Mouse (Mus musculus) liver, adult 2 months (tissue): ENCODE results near the gene Aurkb. TPM values are rescaled to one million over a fixed set of nuclear protein-coding genes. Genes with fewer than 3 reads are reported as not detected.
A peak's percentile ranks its signal among the peaks of the same experiment; 100 is the strongest.

ENCODE experiments used
- DNase-seq: peaks from one replicate; pipeline ENCODE4 v3.0.0-alpha.2; 2011; ENCODE audit warnings: low read depth, low spot score; ENCODE audit errors: extremely low read depth
- H3K27ac ChIP-seq: fragments of 200-500 bp; replicated peaks from 2 replicates; pipeline ENCODE4 v1.5.1; 2012; ENCODE audit warnings: low read depth, mild to moderate bottlenecking, control low read depth, inconsistent platforms, low read length; ENCODE audit not compliant: insufficient read depth
- H3K27me3 ChIP-seq: fragments of 200-500 bp; 2 replicates; pipeline ENCODE4 v1.6.1; 2012; ENCODE audit warnings: mild to moderate bottlenecking, moderate library complexity, low read length, inconsistent platforms; ENCODE audit not compliant: control insufficient read depth, insufficient read depth
- H3K36me3 ChIP-seq: fragments of 200-500 bp; 2 replicates; pipeline ENCODE4 v1.6.1; 2012; ENCODE audit warnings: low read length, inconsistent platforms; ENCODE audit not compliant: control insufficient read depth, insufficient read depth
- H3K4me1 ChIP-seq: fragments of 200-500 bp; 2 replicates; pipeline ENCODE4 v1.6.1; 2011; ENCODE audit warnings: low read length; ENCODE audit not compliant: control insufficient read depth, insufficient read depth
- H3K4me3 ChIP-seq: fragments of 200-500 bp; 2 replicates; pipeline ENCODE4 v1.5.1; 2011; ENCODE audit warnings: low read depth, mild to moderate bottlenecking, control low read depth, low read length, moderate library complexity; ENCODE audit not compliant: insufficient read depth
- H3K79me2 ChIP-seq: fragments of 200-500 bp; 2 replicates; pipeline ENCODE4 v1.6.1; 2012; ENCODE audit warnings: inconsistent platforms, mild to moderate bottlenecking, low read length, moderate library complexity; ENCODE audit not compliant: control insufficient read depth, insufficient read depth
- H3K9ac ChIP-seq: fragments of 200-500 bp; 2 replicates; pipeline ENCODE4 v1.6.1; 2012; ENCODE audit warnings: low read depth, mild to moderate bottlenecking, control low read depth, inconsistent platforms, low read length
- CTCF ChIP-seq: fragments of 200-500 bp; IDR thresholded peaks from 2 replicates; pipeline ENCODE4 v1.5.1; 2011; ENCODE audit warnings: low read depth, low read length, control low read depth
- POLR2A ChIP-seq: fragments of 200-500 bp; IDR thresholded peaks from 2 replicates; pipeline ENCODE4 v1.6.1; 2011; ENCODE audit warnings: low read length, control low read depth; ENCODE audit not compliant: insufficient read depth; ENCODE audit errors: extremely low read depth
- WGBS: fragments of 180-500 bp; shearing (Covaris S2); methylation state at CpG from one replicate; pipeline ENCODE4 v1.1.7; 2018; 5-methylcytosine and 5-hydroxymethylcytosine counted together
- polyA plus RNA-seq: library from polyadenylated mRNA; depleted of rRNA; stranded (reverse); fragments of >200 nt; gene quantifications from 2 replicates; pipeline ENCODE4 v1.2.3, GENCODE M21; 2012
- total RNA-seq: library from RNA; depleted of rRNA; stranded (reverse); fragments of >200 nt; gene quantifications from 2 replicates; pipeline ENCODE4 v1.2.3, GENCODE M21; 2014

Gene Aurkb
- total and polyA plus RNA-seq, 2 experiments = 0.37 to 0.66 TPM

DNA sequence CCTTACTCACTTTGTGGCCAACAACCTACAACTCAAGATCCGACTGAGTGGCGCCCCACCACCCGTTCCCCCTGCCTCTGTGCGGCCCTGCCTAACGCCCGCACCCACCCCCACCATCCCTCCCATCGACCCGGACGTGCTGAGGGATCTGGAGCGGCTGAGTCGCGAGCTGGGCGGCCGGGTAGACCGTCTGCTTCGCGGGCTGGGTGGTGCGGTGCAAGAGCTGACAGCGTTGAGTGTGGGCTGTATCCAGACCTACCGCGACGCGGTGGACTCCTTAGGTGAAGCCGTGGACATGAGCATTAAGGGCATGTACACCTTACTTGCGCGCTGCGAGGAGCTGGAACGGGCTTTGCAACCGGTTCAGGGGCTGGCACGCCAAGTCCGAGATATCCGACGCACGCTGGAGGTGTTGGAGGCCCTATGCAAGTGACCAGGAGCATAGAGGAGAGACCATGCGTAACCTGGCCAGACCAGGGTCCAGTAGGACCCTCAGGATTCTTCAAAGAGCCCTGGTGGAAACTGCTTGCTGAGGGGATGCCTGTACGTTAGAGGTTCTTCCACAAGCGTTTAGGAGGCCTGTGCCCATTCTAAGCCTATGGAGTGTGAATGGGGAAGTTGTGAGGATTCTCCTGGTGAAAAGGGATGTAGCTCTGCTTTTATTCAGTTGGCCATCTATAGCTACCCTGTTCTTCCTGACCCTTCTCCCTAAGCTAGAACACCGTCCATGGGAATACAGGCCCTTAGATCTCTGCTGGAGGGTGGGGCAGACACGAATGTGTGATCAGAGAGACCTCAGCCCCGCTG, 15.2 kb downstream of the Aurkb start:
- TF ChIP-seq POLR2A (no peak), CTCF (no peak)
- Histone ChIP-seq H3K4me3 (peak overlapping the region; percentile 100), H3K9ac (peak overlapping the region; percentile 91), H3K36me3 (no peaks in the 10 kb centered on the region), H3K27me3 (no peaks in the 10 kb centered on the region), H3K4me1 (peaks cover 16% of the 10 kb centered on the region), H3K79me2 (no peaks in the 10 kb centered on the region), H3K27ac (peak overlapping the region; percentile 98; the same call in 1 of the 2 replicates)
- WGBS = 5% methylated on average over 40 of the region's 40 CpGs
- peak; percentile 29 for DNase-seq

DNA sequence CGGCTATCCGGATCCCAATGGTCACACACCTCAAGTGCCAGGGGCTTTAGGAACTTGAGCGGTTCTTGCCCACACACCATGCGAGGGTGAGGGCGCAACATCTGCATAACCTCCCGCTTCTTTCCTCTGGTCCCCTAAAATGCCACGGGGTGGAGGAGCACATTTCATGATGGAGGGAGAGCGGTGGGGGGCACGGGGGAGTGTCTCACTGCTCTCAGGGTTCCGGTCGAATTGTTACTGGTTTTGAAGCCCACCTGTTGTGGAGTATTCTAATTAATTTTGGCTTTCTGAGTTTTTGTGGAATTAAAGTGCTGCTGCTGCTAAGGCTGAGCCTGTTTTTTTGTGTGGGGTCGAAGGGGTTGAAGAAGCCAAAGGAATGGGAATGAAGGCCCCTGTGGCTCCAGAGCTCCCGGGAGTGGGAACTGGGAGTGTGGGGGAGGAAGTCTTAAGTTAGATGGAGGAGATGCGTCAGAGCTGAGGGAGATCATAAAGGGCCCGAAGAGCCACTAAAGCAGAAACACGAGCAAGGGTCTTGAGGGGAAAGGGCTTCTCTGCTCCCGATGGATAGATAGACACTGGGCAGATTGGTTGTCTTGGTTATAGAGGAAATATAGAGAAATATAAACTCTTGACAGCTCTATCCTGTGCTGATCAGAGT, 15.9 kb downstream of the Aurkb start:
- DNase-seq = no peak
- H3K9ac ChIP-seq = peak overlapping the region; percentile 91; the same call in 1 of the 2 replicates
- H3K79me2 ChIP-seq = no peaks in the 10 kb centered on the region
- no peak overlapping the region for H3K27ac ChIP-seq
- H3K4me1 ChIP-seq = peaks cover 19% of the 10 kb centered on the region
- H3K27me3 ChIP-seq = no peaks in the 10 kb centered on the region
- H3K4me3 ChIP-seq = no peak overlapping the region; the same call in 1 of the 2 replicates
- 55% methylated on average over 17 of the region's 17 CpGs for WGBS
- TF ChIP-seq CTCF (no peak), POLR2A (no peak)
- H3K36me3 ChIP-seq = no peaks in the 10 kb centered on the region

DNA sequence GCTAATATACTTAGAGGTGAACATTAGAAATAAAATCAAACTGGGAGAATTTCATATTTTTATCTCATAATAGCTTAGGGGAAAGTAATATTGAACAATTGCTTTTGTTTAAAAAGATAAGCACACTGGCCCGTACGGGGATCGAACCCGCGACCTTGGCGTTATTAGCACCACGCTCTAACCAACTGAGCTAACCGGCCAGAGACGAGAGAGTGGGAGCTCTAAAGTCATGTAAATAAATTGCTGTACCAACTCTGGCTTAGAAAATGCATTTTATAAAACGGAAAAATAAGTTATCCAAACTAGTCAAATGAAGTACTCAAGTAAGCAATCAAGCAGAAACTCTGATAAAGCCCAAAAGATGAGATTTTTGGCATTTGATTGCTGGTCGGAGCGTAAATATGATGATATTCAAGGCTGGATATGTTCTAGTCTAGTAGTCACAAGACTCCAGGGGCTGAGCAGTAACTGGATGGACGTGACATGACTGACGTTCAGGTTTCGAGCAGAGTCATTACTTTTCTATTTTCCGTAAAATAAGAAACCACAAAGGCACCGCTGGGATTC, 16.8 kb downstream of the Aurkb start:
- H3K27ac ChIP-seq = 0 out of 2 replicates have a peak overlapping the region, but pooled peaks have one; percentile 27
- DNase-seq = peak; percentile 63
- H3K9ac ChIP-seq = no peak overlapping the region
- 1% methylated on average over 17 of the region's 17 CpGs for WGBS
- TF ChIP-seq POLR2A (no peak), CTCF (no peak)
- H3K4me3 ChIP-seq = peak overlapping the region; percentile 29
- peaks cover 20% of the 10 kb centered on the region for H3K4me1 ChIP-seq
- H3K79me2 ChIP-seq = no peaks in the 10 kb centered on the region
- no peaks in the 10 kb centered on the region for H3K36me3 ChIP-seq
- H3K27me3 ChIP-seq = no peaks in the 10 kb centered on the region

DNA sequence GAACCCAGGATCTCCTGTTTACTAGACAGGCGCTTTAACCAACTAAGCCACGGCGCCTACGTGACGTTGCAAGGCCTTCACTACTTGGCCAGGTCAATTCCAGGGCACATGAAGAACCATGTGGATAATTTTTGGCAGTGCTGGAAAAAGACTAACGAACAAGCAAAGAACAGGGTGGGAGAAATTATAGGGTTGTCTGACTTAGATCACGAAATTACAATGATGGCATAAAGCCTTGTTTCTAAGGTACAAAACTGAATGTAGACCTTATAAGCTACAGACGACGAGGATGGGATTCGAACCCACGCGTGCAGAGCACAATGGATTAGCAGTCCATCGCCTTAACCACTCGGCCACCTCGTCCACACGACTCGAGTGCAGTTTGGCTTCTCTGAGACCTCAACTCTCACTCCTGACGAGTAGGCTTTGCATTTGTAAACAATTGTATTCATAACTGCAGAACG, 17.3 kb downstream of the Aurkb start:
- Histone ChIP-seq H3K4me3 (peak overlapping the region; percentile 63), H3K36me3 (no peaks in the 10 kb centered on the region), H3K4me1 (peaks cover 23% of the 10 kb centered on the region), H3K27me3 (no peaks in the 10 kb centered on the region), H3K79me2 (no peaks in the 10 kb centered on the region), H3K9ac (peak overlapping the region; percentile 77), H3K27ac (peak overlapping the region; percentile 86)
- WGBS = under 1% methylated on average over 19 of the region's 19 CpGs
- DNase-seq = peak; percentile 97
- TF ChIP-seq CTCF (no peak), POLR2A (no peak)

DNA sequence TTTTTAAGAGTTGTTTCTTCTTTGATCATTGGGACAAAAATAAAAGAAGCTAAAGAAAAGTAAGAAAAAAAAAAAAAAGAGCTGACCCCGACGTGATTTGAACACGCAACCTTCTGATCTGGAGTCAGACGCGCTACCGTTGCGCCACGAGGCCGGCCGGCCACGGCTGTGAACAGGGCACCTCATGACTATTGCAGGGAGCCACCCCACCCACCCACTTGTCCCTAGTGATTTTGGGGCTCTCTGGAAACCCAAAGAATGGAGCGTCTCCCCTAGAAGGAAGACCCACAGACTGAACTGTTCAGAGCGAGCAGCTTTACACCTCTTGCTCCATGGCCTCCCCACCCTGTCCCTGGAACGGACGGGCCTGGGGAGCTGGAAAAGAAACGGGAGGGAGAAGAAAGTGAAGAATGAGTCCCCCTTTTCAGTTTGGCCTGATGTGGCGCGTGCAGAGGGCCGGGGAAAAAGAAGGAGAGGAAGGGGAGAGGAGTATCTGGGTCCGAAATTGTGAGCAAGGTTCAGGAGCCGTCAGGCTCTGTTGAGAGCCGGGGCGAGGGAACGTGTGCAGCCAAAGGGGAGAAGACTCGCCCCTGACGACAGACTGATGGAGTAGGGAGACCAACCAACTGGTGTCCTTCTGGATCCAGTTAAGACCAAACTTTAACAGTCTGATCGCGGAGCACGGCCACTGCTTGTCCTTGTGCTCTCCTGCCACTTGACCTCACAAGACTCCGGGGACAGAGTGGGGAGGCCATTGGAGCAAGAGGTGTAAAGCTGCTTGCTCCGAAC, 18.2 kb downstream of the Aurkb start:
- H3K79me2 ChIP-seq = no peaks in the 10 kb centered on the region
- peak overlapping the region; percentile 63 for H3K4me3 ChIP-seq
- peak overlapping the region; percentile 86 for H3K27ac ChIP-seq
- DNase-seq = peak; percentile 43
- H3K36me3 ChIP-seq = no peaks in the 10 kb centered on the region
- H3K4me1 ChIP-seq = peaks cover 20% of the 10 kb centered on the region
- no peak for TF ChIP-seq CTCF
- TF ChIP-seq POLR2A = no peak
- H3K27me3 ChIP-seq = no peaks in the 10 kb centered on the region
- WGBS = 1% methylated on average over 31 of the region's 31 CpGs
- H3K9ac ChIP-seq = peak overlapping the region; percentile 69
